Mouse (Mus musculus): ENCODE results near the gene Nup153. TPM values are rescaled to one million over a fixed set of nuclear protein-coding genes. Genes with fewer than 3 reads are reported as not detected.

Gene Nup153
- total and polyA plus RNA-seq, 3 experiments = 29.5 to 89.2 (median 49.9) TPM

GRCm38 (mm10) chr13:46728411-46728810 is 671 bp upstream of the Nup153 start:
- DNase-seq = no peak

GRCm38 (mm10) chr13:46727038-46727836 is 503 bp downstream of the Nup153 start:
- peak; percentile 86 for DNase-seq

GRCm38 (mm10) chr13:46726288-46727037 is 1.3 kb downstream of the Nup153 start:
- no peak for DNase-seq

- peak; percentile 27 for DNase-seq
These were observed 2.5 kb downstream of the Nup153 start for GRCm38 (mm10) chr13:46725227-46725626.

GRCm38 (mm10) chr13:46724371-46724770 is 3.4 kb downstream of the Nup153 start:
- no peak for DNase-seq

GRCm38 (mm10) chr13:46721009-46721408 is 6.7 kb downstream of the Nup153 start:
- DNase-seq = no peak

GRCm38 (mm10) chr13:46718893-46719400 is 8.8 kb downstream of the Nup153 start:
- no peak for DNase-seq

GRCm38 (mm10) chr13:46715976-46716639 is 11.6 kb downstream of the Nup153 start:
- no peak for DNase-seq

- no peak for DNase-seq
These were observed 14.3 kb downstream of the Nup153 start for GRCm38 (mm10) chr13:46713486-46713885.

- no peak for DNase-seq
These were observed 24.6 kb downstream of the Nup153 start for GRCm38 (mm10) chr13:46703138-46703537.

GRCm38 (mm10) chr13:46701486-46701885 is 26.3 kb downstream of the Nup153 start:
- DNase-seq = no peak

GRCm38 (mm10) chr13:46699372-46699771 is 28.4 kb downstream of the Nup153 start:
- DNase-seq = no peak

GRCm38 (mm10) chr13:46696788-46697187 is 31.0 kb downstream of the Nup153 start:
- DNase-seq = no peak

- DNase-seq = no peak
These were observed 31.8 kb downstream of the Nup153 start for GRCm38 (mm10) chr13:46695932-46696331.

GRCm38 (mm10) chr13:46695296-46695908 is 32.3 kb downstream of the Nup153 start:
- no peak for DNase-seq

- no peak for DNase-seq
These were observed 37.0 kb downstream of the Nup153 start for GRCm38 (mm10) chr13:46690559-46691241.

GRCm38 (mm10) chr13:46683370-46683769 is 44.4 kb downstream of the Nup153 start:
- no peak for DNase-seq

GRCm38 (mm10) chr13:46682921-46683320 is 44.8 kb downstream of the Nup153 start:
- no peak for DNase-seq

- no peak for DNase-seq
These were observed 50.0 kb downstream of the Nup153 start for GRCm38 (mm10) chr13:46677721-46678120.

GRCm38 (mm10) chr13:46674601-46675000 is 53.1 kb downstream of the Nup153 start:
- DNase-seq = peak; percentile 67

- no peak for DNase-seq
These were observed 57.2 kb downstream of the Nup153 start for GRCm38 (mm10) chr13:46670514-46670913.
